Mouse (Mus musculus) neural tube, embryonic 10.5 days (tissue): Measurements from ENCODE around the gene Adcy6.
A peak's percentile ranks its signal among the peaks of the same experiment; 100 is the strongest.

Experiments used
- DNase-seq: peaks from one replicate; pipeline ENCODE4 v3.0.0-alpha.2; 2017; ENCODE audit warnings: low spot score; ENCODE audit errors: extremely low spot score

Adcy6 gene

DNA sequence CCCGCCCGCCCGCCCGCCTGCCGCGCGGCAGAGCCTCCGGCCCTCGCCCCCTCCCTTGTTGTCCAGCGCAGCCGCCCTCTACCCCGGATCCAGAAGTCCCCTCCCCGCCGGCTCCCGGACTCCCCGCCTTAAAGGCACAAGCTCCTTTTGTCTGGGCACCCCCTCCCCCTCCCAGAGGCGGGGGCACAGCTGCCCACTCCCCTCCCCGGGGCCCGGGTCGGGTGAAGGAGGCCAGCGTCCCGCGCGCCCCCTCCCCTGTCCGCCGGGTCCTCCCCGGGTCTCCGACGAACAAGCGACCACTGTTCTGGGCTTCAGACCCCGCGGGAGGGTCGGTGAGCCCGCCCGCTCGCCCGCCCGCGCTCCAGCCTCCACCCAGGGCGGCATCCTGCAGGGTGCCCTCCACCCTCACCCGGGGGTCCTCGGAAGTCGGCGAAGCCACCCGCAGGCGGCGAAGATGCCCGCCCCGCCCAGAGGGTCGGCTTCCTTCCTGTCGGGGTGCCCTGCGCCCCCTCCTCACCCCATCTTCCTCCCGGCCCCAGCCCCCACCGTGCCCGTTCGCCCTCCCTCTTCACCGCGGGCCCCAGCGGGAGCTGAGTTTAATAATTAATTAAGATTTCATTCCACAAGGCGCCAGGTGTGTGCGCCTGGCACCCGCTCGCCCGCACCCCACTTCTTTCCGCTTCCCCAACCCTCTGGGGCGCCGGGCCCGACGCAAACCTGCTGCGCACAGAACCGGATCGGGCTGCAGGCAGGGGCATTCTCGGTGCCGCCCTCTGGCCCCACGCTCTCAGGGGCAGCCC, at the start of gene Adcy6:
Gene Adcy6, minus strand, starts transcription at position 746 of the 800 bp plus-strand sequence.
- peak; percentile 90 for DNase-seq

GRCm38 (mm10) chr15:98656982-98657751, 47.3 kb upstream of the Adcy6 start:
- no peak for DNase-seq

- DNase-seq: no peak
These were observed 42.3 kb upstream of the Adcy6 start for GRCm38 (mm10) chr15:98652174-98652573.

- no peak for DNase-seq
These were observed 41.6 kb upstream of the Adcy6 start for GRCm38 (mm10) chr15:98651431-98651830.

DNA sequence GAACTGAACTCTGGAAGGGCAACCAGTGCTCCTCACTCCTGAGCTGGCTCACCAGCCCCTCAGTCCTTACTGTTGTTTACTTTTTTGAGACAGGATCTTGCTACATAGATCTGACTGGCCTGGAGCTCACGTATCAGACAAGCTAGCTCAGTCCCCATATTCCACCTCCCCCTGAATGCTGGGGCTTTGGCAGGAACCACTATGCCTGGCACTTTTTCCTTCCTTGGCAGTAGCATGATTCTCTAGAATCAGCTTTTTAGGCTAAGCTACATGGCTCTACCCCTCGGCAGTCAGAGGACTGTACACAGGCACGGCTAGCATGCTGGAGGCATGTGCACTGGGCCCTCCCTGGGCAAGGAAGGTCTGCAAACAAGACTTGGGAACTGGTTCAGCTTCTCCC, 38.2 kb upstream of the Adcy6 start:
- DNase-seq: no peak

DNA sequence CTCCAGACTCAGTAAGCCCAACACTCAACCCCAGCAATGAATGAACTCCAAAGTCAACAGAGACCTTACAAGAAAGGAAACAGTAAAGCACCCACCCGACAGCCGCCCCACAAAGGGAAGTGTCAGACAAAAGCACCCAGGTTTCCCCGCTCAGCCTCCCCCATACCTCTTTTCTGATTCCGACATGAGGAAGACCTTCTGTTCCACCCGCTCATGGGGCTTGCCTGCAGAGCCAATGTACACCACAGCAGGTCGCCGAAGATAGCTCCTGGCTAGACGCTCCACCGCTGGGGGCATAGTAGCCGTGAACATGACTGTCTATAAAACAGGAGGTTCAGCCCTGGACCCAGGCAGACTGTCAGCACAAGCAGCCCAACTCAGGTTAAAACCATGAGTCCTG, 37.4 kb upstream of the Adcy6 start:
- DNase-seq: no peak

DNA sequence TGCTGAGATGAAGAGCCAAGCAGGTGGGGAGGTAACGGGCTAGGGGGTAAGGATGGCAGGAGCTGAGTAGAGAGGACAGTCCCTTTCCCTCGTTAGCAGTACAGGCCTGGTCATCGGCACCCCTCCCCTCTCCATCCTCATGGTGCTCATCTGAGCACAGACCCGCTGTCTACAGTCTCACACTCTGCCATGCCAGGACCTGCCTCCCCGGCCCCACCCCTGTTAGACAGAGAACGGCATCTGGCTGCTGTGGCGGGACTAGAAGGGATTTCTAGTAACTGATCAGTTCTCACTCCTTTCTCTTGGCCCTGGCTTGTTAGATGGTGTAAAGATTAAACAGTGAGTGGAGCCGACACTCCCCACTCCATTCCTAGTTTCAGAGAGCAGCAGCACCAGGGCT, 36.9 kb upstream of the Adcy6 start:
- no peak for DNase-seq

DNA sequence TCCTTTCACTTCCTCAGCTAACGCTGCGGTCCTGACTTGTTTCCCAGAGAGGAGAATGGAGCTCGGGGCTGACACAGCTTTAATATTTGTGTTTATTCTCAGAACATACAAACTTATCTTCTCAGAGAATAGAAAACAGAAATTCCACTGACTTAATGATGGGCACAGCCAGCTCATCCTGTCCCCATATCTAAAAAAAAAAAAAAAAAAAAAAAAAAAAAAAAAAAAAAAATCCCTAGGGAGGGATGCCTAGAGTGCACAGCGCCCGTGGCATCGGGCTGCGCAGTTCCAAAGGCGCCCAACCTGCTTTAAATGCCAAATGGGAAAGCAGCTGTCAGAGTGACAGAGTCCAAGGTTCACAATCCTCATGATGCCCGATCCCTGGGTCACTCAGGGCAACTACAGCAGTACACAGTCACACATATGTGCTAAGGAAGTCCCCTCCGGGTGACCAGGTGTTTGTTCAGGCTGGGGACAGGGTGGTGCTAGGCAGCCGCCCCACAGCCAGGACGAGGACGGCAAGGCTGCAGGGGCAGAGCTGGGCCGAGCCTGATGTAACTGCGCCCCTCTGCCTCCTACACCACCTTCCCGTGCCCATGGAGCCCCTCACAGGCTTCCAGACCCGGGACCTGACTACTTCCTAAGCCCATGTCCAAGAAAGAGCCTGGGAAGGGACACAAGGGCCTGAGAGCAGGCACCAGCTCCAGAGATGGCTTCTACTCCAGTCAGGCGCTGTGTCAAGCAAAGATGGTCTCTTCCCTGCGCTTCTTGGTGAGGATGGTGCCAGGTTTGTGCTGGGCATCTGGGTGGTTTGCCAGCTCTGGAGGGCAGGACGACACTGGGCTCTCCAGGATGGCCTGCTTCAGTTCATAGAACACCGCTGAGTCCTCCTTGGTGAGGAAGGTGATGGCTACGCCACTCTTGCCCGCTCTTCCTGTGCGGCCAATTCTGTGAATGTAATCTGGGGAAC, 35.5 kb upstream of the Adcy6 start:
- DNase-seq: no peak

- DNase-seq: no peak
These were observed 34.5 kb upstream of the Adcy6 start for GRCm38 (mm10) chr15:98644406-98644805.

- no peak for DNase-seq
These were observed 30.3 kb upstream of the Adcy6 start for GRCm38 (mm10) chr15:98640157-98640556.

GRCm38 (mm10) chr15:98637155-98637554, 27.3 kb upstream of the Adcy6 start:
- no peak for DNase-seq

DNA sequence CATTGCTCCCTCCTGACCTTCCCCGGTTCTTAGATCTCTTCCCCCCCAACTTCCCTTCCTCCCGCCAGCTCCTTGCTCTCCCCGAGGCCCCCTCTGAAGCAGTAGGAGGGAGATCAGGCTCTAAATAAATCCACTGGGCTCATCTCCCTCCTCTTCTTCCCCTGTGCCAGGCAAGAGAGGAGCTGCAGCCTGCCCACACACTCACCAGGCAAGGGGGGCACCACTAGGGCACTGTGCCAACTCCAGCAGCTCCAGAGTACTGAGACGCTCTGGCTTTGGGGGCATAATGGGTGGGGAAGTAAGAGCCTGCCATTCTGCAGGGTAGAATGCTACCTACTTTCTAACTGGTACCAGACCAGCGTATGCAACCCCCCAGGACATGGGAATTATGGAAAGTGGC, 26.6 kb upstream of the Adcy6 start:
- DNase-seq: no peak

- peak; percentile 65 for DNase-seq
These were observed 25.5 kb upstream of the Adcy6 start for GRCm38 (mm10) chr15:98635291-98635841.

DNA sequence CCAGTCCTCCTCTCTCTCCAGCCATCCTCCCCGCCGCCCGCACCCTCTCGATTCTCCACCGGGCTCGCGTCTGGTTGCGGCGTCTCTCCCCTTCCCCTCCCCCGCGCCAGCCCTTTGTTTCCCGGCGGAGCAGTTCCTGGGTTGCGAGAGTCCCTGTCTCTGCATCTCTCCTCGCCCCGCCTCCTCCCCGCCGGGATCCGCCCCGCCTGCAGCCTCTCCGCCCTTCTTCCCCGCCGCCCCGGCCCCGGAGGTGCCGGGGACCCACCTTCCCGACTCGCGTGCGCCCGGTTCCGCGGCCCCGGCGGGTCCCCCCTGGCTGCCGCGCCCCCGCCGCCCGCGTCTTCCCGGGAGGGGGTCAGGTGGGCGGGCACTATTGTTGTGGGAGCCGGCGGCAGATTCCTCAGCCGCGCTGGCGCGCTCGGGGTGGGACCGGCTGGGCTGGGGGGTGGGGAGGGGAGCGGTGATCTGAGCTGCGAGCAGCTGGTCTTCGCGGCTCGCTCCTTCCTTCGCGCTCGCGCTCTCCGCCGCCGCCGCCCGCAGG, 24.7 kb upstream of the Adcy6 start:
- peak; percentile 92 for DNase-seq

DNA sequence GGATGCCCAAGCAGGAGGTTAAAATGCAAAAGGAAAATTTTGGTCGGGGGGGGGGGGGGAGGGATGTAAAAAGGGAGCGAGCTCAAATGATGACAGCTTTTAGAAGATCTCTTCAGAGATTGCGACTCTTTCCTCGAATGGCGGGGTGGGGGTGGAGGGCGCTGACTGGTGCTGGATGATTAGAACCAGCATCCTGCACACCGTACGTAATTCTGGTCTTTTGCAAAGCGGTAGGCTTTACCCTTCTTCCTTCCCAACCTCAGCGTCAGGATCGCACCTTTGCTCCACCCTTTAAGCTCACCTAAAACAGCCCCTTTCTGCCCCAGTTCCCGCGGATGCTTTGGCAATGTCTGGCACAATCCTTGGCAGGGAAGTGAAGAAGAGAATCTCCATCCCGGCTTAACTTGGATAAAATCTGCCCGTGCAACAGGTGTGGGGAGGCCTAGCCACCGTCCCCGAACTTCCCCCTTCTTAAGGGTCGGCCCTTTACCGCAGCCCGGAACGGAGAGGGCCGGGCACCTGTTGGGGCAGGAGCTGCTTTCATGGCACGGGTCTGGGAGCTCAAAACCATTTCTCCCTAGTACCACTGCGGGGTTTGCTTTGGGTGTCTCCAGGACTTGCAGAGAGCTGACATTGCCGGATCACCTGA, 24.1 kb upstream of the Adcy6 start:
- no peak for DNase-seq

DNA sequence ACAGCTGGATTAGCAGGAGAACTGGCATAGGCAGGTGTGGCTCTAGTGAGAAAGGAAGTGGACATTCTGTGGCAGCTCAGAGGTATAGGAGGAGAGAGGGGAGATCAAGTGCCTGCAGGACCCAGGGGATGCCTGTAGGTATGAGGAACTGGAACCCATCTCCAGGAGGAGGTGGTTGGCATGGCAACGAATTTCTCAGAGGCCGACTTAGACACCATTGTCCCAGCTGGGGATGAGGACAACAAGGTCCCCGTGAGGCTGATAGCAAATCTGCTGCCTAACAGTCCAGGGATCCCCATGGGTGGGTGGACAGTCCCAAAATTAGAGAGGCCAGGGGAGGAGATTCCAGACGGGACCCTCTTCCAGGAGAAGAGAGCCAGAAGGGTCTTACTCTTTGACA, 23.0 kb upstream of the Adcy6 start:
- peak; percentile 52 for DNase-seq

- peak; percentile 70 for DNase-seq
These were observed 22.4 kb upstream of the Adcy6 start for GRCm38 (mm10) chr15:98632107-98632744.

- DNase-seq: peak; percentile 88
These were observed 21.6 kb upstream of the Adcy6 start for GRCm38 (mm10) chr15:98631493-98631892.

DNA sequence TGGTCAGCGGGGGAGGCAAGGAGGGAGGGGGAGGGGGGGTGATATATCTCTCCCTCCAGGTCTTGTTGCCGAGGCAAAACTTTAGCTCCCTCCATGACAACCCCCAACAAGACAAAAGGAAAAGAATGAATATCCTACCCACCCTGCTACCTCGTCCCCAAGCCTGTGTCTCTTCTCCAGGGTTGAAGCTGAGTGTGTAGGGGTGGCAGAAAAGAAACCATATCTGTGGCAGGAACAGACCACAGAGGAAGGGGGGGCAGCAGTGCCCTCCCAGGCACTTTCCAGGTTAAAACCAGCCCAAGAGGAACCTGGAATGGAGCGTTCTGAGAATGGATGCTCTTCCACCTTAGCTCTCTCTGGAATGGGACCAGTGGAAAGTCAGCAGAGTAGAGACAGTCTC, 20.7 kb upstream of the Adcy6 start, which contains the start of gene Cacnb3:
Gene Cacnb3, plus strand, starts transcription at position 301 of the 400 bp plus-strand sequence.
- no peak for DNase-seq

GRCm38 (mm10) chr15:98629464-98629863, 19.6 kb upstream of the Adcy6 start:
- no peak for DNase-seq
